Mouse (Mus musculus): ENCODE results near the gene B3gnt3.
"Not testable (repeated sequence)": the region's sequence is repeated elsewhere in the genome, so short reads cannot be mapped to it uniquely, and the experiment has no call there.

Gene B3gnt3

DNA sequence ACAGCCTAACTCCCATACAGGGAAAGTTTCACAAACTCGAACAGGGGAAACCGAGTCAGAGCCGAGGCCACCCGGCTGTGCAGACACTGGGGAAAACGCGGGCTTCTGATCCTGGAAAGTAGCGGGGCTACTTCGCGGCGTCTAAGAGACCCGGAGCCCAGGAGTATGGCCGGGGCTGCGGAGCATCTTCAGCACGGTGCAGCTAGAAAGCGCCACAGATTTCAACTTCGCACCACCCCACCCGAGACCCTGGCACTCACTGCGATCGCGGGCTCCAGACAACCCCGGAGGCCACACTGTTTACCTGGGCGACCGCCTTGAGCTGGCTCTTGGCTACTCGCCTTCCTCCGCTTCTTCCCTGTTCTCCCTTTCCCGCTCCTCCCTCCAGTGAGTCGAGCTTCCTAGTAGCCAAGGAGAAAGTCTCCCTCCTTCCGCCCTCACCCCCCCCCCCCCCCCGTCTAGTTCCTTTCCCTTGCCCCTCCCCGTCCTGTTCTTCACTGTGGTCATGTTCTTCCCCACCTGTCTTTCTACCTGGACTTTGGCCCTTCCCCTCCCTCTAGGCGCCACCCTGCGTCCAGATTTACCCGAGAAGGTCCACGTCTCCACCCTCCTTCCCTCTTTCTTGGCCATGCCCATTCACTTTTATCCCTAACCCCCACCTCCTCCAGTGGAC is at the start of gene B3gnt3:
Gene B3gnt3 (minus strand): TSS at position 376 of the 673 bp plus-strand sequence.
- no peak for DNase-seq (ENCODE audit: low spot score)

DNA sequence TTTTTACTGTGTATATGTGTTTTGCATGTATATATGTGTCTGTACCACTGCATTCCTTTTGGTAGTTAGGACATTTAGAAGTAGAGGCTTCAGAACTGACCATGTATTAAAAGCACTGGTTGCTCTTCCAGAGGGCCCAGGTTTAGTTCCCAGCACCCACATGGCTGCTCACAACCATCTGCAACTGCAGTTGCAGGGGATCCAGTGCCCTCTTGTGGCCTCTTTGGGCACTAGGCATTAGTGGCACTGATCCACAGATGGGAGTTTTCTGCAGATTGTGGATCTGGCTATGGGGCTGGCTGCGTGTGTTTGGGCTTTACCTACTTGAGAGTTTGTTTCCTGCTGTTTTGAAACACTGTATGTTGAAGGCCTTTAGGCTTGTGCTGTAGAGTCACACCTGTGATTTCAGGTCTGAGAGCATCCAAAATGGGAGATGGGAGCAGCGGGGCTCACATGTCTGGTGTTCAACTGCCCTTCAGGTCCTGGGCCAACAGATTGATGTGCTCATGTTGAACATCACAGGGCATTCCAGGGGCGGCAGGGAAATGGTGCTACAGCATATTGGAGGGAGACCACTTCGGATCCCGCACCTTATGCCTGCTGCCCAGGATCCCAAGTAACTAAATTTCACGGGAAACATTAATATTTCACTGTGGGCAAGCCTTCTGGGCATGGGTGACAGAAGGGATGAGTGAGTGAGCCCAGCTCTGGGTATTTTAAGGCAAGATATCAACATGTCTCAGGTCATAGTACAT is 47.9 kb upstream of the B3gnt3 start:
- DNase-seq (ENCODE audit: low spot score): not testable (repeated sequence)

DNA sequence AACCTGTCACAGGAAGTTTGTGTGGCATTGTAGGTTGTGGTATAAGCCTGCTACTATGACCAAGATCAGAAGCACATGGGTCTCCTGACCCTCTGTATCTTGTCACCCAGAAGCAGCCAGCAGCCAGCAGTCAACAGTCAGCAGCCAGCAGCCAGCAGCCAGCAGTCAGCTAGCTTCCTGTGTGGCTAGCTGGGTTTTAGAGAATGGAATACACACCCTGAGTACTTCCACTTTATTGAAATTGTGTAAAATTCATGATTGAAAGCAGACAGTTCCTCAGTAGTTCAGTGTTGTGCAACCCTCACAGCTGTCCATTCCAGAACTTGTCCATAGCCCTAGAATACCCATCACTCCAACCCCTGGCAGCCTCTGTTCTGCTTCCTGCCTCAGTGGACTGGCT is 45.5 kb upstream of the B3gnt3 start:
- not testable (repeated sequence) for DNase-seq (ENCODE audit: low spot score)

GRCm38 (mm10) chr8:71745322-71745721 is 43.7 kb upstream of the B3gnt3 start:
- no peak for DNase-seq (ENCODE audit: low spot score)

- DNase-seq (ENCODE audit: low spot score): no peak
Measured at GRCm38 (mm10) chr8:71742783-71743182, 41.2 kb upstream of the B3gnt3 start.

- DNase-seq (ENCODE audit: low spot score): no peak
Measured at GRCm38 (mm10) chr8:71741687-71742114, 40.1 kb upstream of the B3gnt3 start.

DNA sequence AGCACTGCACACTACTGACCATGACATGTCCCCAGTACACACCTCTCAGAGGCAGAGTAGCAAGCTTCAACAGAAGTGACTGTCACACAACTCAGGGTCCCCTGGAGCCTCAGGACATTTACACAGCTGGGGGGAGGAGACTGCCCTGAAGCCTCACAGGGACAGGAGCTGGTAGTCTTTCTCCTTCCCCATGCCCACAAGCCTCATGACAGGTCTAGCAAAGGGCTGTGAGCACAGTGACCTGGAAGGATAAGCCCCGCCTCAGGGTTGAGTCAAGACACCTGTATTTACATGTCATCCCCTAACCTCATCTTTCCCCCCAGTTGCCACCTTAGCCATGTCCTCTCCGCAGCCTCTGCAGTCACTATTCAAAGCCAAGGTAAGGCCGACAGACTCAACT is 39.6 kb upstream of the B3gnt3 start:
- no peak for DNase-seq (ENCODE audit: low spot score)

DNA sequence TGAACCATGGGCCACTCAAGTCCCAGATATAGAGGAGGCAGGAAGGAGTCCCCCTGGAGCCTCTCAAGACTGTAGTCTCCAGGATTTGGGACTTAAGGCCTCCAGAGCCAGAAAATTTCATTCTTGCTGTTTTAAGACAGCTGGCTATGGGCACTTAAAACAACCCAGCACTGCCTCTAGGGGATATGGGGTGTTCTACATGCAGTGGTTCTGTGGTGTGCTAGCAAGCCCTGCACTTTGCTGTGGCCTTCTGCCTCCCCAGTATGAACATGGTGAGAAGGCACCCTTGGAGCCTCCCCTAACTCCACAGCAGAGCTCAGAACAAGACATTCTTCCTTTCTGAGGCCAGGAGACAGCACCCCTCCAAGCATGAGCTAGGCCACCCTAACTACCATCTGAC is 36.7 kb upstream of the B3gnt3 start:
- DNase-seq (ENCODE audit: low spot score): not testable (repeated sequence)

DNA sequence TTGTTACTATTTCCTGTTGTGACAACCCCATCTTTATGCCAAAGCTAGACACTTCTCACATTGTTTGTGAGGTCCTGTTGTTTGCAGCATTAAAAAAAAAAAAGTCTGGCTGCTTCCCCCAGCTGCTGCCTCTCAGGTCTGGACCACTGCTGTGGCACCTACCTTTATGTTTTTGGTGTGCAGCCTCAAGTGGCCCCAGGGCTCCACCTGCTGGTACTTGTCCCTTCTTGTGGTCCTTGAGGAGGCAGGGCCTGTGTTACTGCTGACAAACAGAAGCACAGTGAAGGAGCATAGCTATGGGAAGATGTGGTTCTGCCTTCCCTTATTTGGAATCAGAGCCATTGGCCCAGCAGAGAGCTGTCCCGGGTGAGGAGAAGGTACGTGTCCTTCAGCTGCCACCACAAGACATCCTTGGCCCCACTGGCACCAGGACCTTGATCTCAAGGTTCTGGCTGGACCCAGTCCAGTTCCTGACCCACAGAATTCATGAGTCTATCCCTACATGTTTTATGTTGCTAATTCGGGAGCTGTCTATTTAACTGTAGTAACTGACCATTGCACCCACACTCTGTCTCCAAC is 30.2 kb upstream of the B3gnt3 start:
- no peak for DNase-seq (ENCODE audit: low spot score)

- DNase-seq (ENCODE audit: low spot score): no peak
Measured at GRCm38 (mm10) chr8:71728826-71729620, 27.4 kb upstream of the B3gnt3 start.

DNA sequence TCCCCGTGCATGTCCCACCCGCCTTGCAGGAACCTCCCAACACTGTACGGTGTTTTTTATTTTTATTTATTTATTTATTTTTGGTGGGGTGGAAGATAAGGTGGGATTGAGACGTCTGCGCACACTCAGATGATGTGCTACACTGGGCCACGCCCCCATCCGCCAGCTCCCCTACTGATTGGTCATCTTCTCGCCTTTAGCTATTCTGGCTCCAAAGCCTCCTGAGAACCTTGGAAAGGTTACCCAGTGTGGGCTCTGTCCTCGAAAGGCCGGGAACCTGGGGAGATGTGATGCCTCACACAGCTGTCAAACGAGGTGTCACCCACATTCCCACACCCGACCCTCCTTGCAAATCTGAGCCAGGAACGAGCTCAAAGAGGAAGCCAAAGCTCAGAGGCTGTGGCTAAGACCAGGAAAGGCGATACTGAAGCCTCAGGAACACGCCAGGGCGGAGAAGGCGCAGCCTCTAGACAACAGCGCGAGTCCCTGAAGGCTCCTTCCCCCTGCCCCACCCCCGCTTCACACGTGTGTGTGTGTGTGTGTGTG is 26.7 kb upstream of the B3gnt3 start:
- DNase-seq (ENCODE audit: low spot score): no peak

GRCm38 (mm10) chr8:71725122-71725924 is 23.7 kb upstream of the B3gnt3 start, which contains the start of gene Fcho1:
Gene Fcho1, minus strand, starts transcription at chr8:71725716.
- DNase-seq (ENCODE audit: low spot score): peak; percentile 67

- DNase-seq (ENCODE audit: low spot score): no peak
Measured at GRCm38 (mm10) chr8:71724389-71724788, 22.8 kb upstream of the B3gnt3 start.

- DNase-seq (ENCODE audit: low spot score): no peak
Measured at GRCm38 (mm10) chr8:71723047-71723551, 21.5 kb upstream of the B3gnt3 start.

- no peak for DNase-seq (ENCODE audit: low spot score)
Measured at GRCm38 (mm10) chr8:71719928-71720457, 18.4 kb upstream of the B3gnt3 start.

DNA sequence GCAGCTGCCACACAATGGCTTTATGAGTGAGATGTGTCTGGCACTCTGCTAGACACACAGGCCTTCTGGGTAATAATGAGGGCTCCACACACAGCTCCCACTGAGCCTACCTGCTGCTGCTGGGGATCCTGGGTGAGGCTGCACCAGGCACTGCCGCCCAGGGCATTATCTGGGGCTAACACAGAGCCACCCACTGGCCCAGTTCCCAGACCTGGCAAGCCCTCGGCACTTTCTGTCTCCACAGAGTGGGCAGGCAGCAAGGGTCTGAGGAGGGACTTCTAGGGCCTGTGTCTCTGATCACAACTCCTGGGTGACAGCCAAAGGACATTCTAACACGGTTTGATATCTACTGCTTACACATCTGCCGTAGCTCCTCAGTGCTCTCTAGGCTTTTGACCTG is 17.6 kb upstream of the B3gnt3 start:
- no peak for DNase-seq (ENCODE audit: low spot score)

DNA sequence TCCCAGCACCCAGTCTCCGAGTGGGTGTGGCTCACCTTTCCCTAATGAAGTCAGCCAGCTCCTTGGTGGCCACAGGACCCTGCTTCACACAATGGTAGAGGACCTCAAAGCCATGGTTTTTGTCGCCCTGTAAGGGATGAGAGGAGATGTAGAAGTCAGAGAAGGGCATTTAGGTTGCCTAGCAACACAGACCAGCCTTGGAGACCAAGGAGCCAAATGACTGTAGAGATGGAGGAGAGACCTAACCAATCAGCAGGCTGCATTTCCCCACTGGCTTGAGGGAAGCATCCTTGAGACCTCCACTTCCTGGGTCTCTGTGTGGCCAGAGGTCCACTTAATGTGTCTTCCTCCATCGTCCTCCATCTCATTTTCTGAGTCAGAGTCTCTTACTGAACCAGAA is 16.7 kb upstream of the B3gnt3 start:
- no peak for DNase-seq (ENCODE audit: low spot score)

GRCm38 (mm10) chr8:71717096-71717495 is 15.5 kb upstream of the B3gnt3 start:
- DNase-seq (ENCODE audit: low spot score): no peak

- no peak for DNase-seq (ENCODE audit: low spot score)
Measured at GRCm38 (mm10) chr8:71716561-71717053, 15.0 kb upstream of the B3gnt3 start.

DNA sequence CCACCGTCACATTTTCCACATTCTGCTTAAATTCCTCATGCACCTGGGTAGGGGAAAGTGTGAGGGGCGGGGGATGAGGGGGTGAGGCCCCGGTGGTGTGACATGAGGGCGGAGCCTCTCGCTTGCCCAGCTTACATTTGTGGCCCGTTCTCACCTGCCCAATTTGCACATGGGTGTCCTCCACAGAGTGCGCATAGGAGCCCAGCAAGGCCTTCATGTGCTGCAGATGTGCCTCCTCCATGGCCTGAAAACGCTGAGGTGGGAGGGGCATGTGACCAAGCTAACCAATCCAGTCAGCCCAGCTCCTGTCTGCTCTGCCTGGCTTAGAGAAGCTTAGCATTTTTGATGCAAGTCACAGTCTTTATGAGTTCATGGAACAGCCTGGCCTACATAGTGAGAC is 13.9 kb upstream of the B3gnt3 start:
- no peak for DNase-seq (ENCODE audit: low spot score)

Measured in layer of hippocampus, adult 9-10 months (tissue).